Mouse (Mus musculus) lung, embryonic 16.5 days (tissue): ENCODE measurements at regions not wholly inside any gene's neighbourhood (a gene's known extent, or its start where the extent isn't known, plus 50 kb on each side); places are given as distances from the start of the nearest gene placed in this dataset.

Experiments used
- ATAC-seq: fragments of 200-750 bp; cut with Nextera tagmentation; 2 replicates; pipeline ENCODE4 v1.8.0; 2017; ENCODE audit warnings: low read depth, mild to moderate bottlenecking, moderate library complexity
- H3K27ac ChIP-seq: fragments of 300-500 bp; sonication (generic); 2 replicates; pipeline ENCODE4 v1.5.1; 2014; ENCODE audit warnings: mild to moderate bottlenecking, control low read depth, low read length
- H3K27me3 ChIP-seq: fragments of 300-500 bp; sonication (generic); 2 replicates; pipeline ENCODE4 v1.6.1; 2014; ENCODE audit warnings: low read depth, low read length, mixed read lengths; ENCODE audit not compliant: control insufficient read depth, insufficient read depth
- H3K36me3 ChIP-seq: fragments of 300-500 bp; sonication (generic); 2 replicates; pipeline ENCODE4 v1.6.1; 2014; ENCODE audit warnings: low read length; ENCODE audit not compliant: control insufficient read depth, insufficient read depth
- H3K4me1 ChIP-seq: fragments of 300-500 bp; sonication (generic); replicated peaks from 2 replicates; pipeline ENCODE4 v1.6.1; 2014; ENCODE audit warnings: low read length, mixed read lengths; ENCODE audit not compliant: control insufficient read depth, insufficient read depth
- H3K4me2 ChIP-seq: fragments of 300-500 bp; sonication (generic); 2 replicates; pipeline ENCODE4 v1.6.1; 2014; ENCODE audit warnings: low read depth, low read length, control low read depth
- H3K4me3 ChIP-seq: fragments of 300-500 bp; sonication (generic); 2 replicates; pipeline ENCODE4 v1.5.1; 2014; ENCODE audit warnings: mild to moderate bottlenecking, low read length, control low read depth
- H3K9ac ChIP-seq: fragments of 300-500 bp; sonication (generic); 2 replicates; pipeline ENCODE4 v1.6.1; 2014; ENCODE audit warnings: low read length, control low read depth
- H3K9me3 ChIP-seq: fragments of 300-500 bp; sonication (generic); 2 replicates; pipeline ENCODE4 v1.6.1; 2016; ENCODE audit warnings: low read length; ENCODE audit not compliant: control insufficient read depth
- WGBS: fragments of 180-500 bp; shearing (Covaris S2); extraction: QIAGEN DNeasy Blood & Tissue Kit; methylation state at CpG from one replicate; pipeline ENCODE4 v1.1.7; 2014; 5-methylcytosine and 5-hydroxymethylcytosine counted together

- Histone ChIP-seq H3K9me3 (no peaks in the 10 kb centered on the region), H3K4me1 (peaks cover 10% of the 10 kb centered on the region; the same call in 1 of the 2 replicates), H3K4me3 (no peak overlapping the region), H3K4me2 (no peak overlapping the region), H3K27me3 (no peaks in the 10 kb centered on the region), H3K9ac (no peak overlapping the region), H3K27ac (no peak overlapping the region; the same call in 1 of the 2 replicates), H3K36me3 (no peaks in the 10 kb centered on the region)
- peak; percentile 80 for ATAC-seq
- WGBS, result 57% methylated on average over 2 of the region's 2 CpGs
Observed at GRCm38 (mm10) chr2:149679822-149680459, 149.1 kb upstream of the Syndig1 start.

- no peaks in the 10 kb centered on the region for H3K27me3 ChIP-seq
- 65% methylated on average over 3 of the region's 3 CpGs for WGBS
- no peak overlapping the region for H3K4me2 ChIP-seq
- H3K27ac ChIP-seq, result no peak overlapping the region
- H3K36me3 ChIP-seq, result no peaks in the 10 kb centered on the region
- no peak overlapping the region for H3K9ac ChIP-seq
- no peaks in the 10 kb centered on the region for H3K4me1 ChIP-seq
- no peak overlapping the region for H3K4me3 ChIP-seq
- H3K9me3 ChIP-seq, result no peaks in the 10 kb centered on the region
- ATAC-seq, result no peak
Observed at GRCm38 (mm10) chr2:149722342-149722741, 106.7 kb upstream of the Syndig1 start.

- ATAC-seq, result no peak
- H3K4me1 ChIP-seq, result no peaks in the 10 kb centered on the region
- 19% methylated on average over 7 of the region's 7 CpGs for WGBS
- H3K36me3 ChIP-seq, result no peaks in the 10 kb centered on the region
- H3K27ac ChIP-seq, result no peak overlapping the region
- H3K27me3 ChIP-seq, result no peaks in the 10 kb centered on the region
- no peaks in the 10 kb centered on the region for H3K9me3 ChIP-seq
- no peak overlapping the region for H3K4me3 ChIP-seq
- no peak overlapping the region for H3K4me2 ChIP-seq
- H3K9ac ChIP-seq, result no peak overlapping the region
Observed at GRCm38 (mm10) chr2:149724279-149724678, 104.7 kb upstream of the Syndig1 start.

GRCm38 (mm10) chr2:149725932-149726331 lies 103.1 kb upstream of the Syndig1 start:
- H3K27ac ChIP-seq, result no peak overlapping the region
- no peak overlapping the region for H3K9ac ChIP-seq
- 50% methylated on average over 3 of the region's 3 CpGs for WGBS
- ATAC-seq, result no peak
- no peak overlapping the region for H3K4me3 ChIP-seq
- no peaks in the 10 kb centered on the region for H3K36me3 ChIP-seq
- H3K4me1 ChIP-seq, result no peaks in the 10 kb centered on the region
- no peak overlapping the region for H3K4me2 ChIP-seq
- no peaks in the 10 kb centered on the region for H3K9me3 ChIP-seq
- H3K27me3 ChIP-seq, result no peaks in the 10 kb centered on the region

- WGBS, result 59% methylated on average over 2 of the region's 2 CpGs
- no peak overlapping the region for H3K27ac ChIP-seq
- no peaks in the 10 kb centered on the region for H3K27me3 ChIP-seq
- H3K4me2 ChIP-seq, result no peak overlapping the region
- H3K4me3 ChIP-seq, result no peak overlapping the region
- H3K4me1 ChIP-seq, result no peaks in the 10 kb centered on the region
- no peaks in the 10 kb centered on the region for H3K9me3 ChIP-seq
- no peak overlapping the region for H3K9ac ChIP-seq
- H3K36me3 ChIP-seq, result no peaks in the 10 kb centered on the region
- no peak for ATAC-seq
Observed at GRCm38 (mm10) chr2:149737837-149738236, 91.2 kb upstream of the Syndig1 start.

- 83% methylated on average over 2 of the region's 2 CpGs for whole genome bisulfite sequencing
- H3K9ac ChIP-seq, result no peak overlapping the region
- no peaks in the 10 kb centered on the region for H3K27me3 ChIP-seq
- no peaks in the 10 kb centered on the region for H3K9me3 ChIP-seq
- no peak overlapping the region for H3K27ac ChIP-seq
- no peaks in the 10 kb centered on the region for H3K4me1 ChIP-seq
- ATAC-seq, result no peak
- H3K36me3 ChIP-seq, result no peaks in the 10 kb centered on the region
- H3K4me3 ChIP-seq, result no peak overlapping the region
- H3K4me2 ChIP-seq, result no peak overlapping the region
Observed at GRCm38 (mm10) chr2:149739886-149740285, 89.1 kb upstream of the Syndig1 start.

- H3K36me3 ChIP-seq, result no peaks in the 10 kb centered on the region
- H3K27me3 ChIP-seq, result no peaks in the 10 kb centered on the region
- no peak overlapping the region for H3K27ac ChIP-seq
- H3K9ac ChIP-seq, result no peak overlapping the region
- H3K4me1 ChIP-seq, result no peaks in the 10 kb centered on the region
- H3K4me3 ChIP-seq, result no peak overlapping the region
- H3K4me2 ChIP-seq, result no peak overlapping the region
- H3K9me3 ChIP-seq, result no peaks in the 10 kb centered on the region
- 76% methylated on average over 2 of the region's 2 CpGs for WGBS
- no peak for ATAC-seq
Observed at GRCm38 (mm10) chr2:149742661-149743060, 86.3 kb upstream of the Syndig1 start.

- Histone ChIP-seq H3K27ac (no peak overlapping the region), H3K27me3 (no peaks in the 10 kb centered on the region), H3K4me3 (no peak overlapping the region), H3K9me3 (no peaks in the 10 kb centered on the region), H3K9ac (no peak overlapping the region), H3K4me1 (no peaks in the 10 kb centered on the region), H3K4me2 (no peak overlapping the region), H3K36me3 (no peaks in the 10 kb centered on the region)
- no peak for ATAC-seq
- WGBS, result 79% methylated on average over 9 of the region's 9 CpGs
Observed at GRCm38 (mm10) chr2:149748240-149748822, 80.7 kb upstream of the Syndig1 start.

GRCm38 (mm10) chr2:149759151-149759550 lies 69.9 kb upstream of the Syndig1 start:
- no peak overlapping the region for H3K4me2 ChIP-seq
- H3K36me3 ChIP-seq, result no peaks in the 10 kb centered on the region
- no peak overlapping the region for H3K4me3 ChIP-seq
- no peak for ATAC-seq
- H3K4me1 ChIP-seq, result no peaks in the 10 kb centered on the region
- no peaks in the 10 kb centered on the region for H3K27me3 ChIP-seq
- H3K27ac ChIP-seq, result no peak overlapping the region
- no peak overlapping the region for H3K9ac ChIP-seq
- no peaks in the 10 kb centered on the region for H3K9me3 ChIP-seq
- WGBS, result 69% methylated on average over 4 of the region's 4 CpGs
